Mouse (Mus musculus) liver, embryonic 15.5 days (tissue): ENCODE measurements around the gene Cenpx. TPM values are rescaled to one million over a fixed set of nuclear protein-coding genes. Genes with fewer than 3 reads are reported as not detected.
"Not testable (repeated sequence)": the region's sequence is repeated elsewhere in the genome, so short reads cannot be mapped to it uniquely, and the experiment has no call there.

Source experiments
- ATAC-seq: fragments of 200-750 bp; cut with Nextera tagmentation; 2 replicates; pipeline ENCODE4 v1.8.0; 2017; ENCODE audit warnings: moderate number of reproducible peaks, mild to moderate bottlenecking, moderate library complexity; ENCODE audit not compliant: insufficient read depth
- H3K27ac ChIP-seq: fragments of 300-500 bp; sonication (generic); replicated peaks from 2 replicates; pipeline ENCODE4 v1.5.1; 2015; ENCODE audit warnings: mild to moderate bottlenecking, inconsistent platforms
- H3K27me3 ChIP-seq: fragments of 300-500 bp; sonication (generic); 2 replicates; pipeline ENCODE4 v1.6.1; 2015; ENCODE audit warnings: mild to moderate bottlenecking, inconsistent platforms
- H3K36me3 ChIP-seq: fragments of 300-500 bp; sonication (generic); replicated peaks from 2 replicates; pipeline ENCODE4 v1.6.1; 2015; ENCODE audit warnings: moderate library complexity, mild to moderate bottlenecking, inconsistent platforms
- H3K4me1 ChIP-seq: fragments of 300-500 bp; sonication (generic); replicated peaks from 2 replicates; pipeline ENCODE4 v1.6.1; 2015; ENCODE audit warnings: inconsistent platforms
- H3K4me2 ChIP-seq: fragments of 300-500 bp; sonication (generic); 2 replicates; pipeline ENCODE4 v1.6.1; 2015; ENCODE audit warnings: moderate library complexity, mild to moderate bottlenecking, inconsistent platforms
- H3K4me3 ChIP-seq: fragments of 300-500 bp; sonication (generic); replicated peaks from 2 replicates; pipeline ENCODE4 v1.5.1; 2015; ENCODE audit warnings: mild to moderate bottlenecking, inconsistent platforms
- H3K9ac ChIP-seq: fragments of 300-500 bp; sonication (generic); 2 replicates; pipeline ENCODE4 v1.6.1; 2015; ENCODE audit warnings: moderate library complexity, mild to moderate bottlenecking, inconsistent platforms
- H3K9me3 ChIP-seq: fragments of 300-500 bp; sonication (generic); replicated peaks from 2 replicates; pipeline ENCODE4 v1.6.1; 2016; ENCODE audit warnings: inconsistent platforms
- WGBS: fragments of 180-500 bp; shearing (Covaris S2); methylation state at CpG from one replicate; pipeline ENCODE4 v1.1.7; 2015; ENCODE audit warnings: mixed read lengths; ENCODE audit not compliant: insufficient replicate concordance; 5-methylcytosine and 5-hydroxymethylcytosine counted together
- polyA plus RNA-seq: library from polyadenylated mRNA; unstranded; fragments of >200 nt; fragmentation: Nextera tagmentation; extraction: Ambion mirVana; gene quantifications from 2 replicates; pipeline ENCODE4 v1.2.1, GENCODE M21; 2015

Gene Cenpx
- polyA plus RNA-seq, 1 experiment from 2014 or later = 88.4 TPM

- Histone ChIP-seq H3K9me3 (no peaks in the 10 kb centered on the region), H3K9ac (no peak overlapping the region), H3K36me3 (no peaks in the 10 kb centered on the region), H3K27ac (no peak overlapping the region), H3K4me1 (peaks cover 10% of the 10 kb centered on the region), H3K4me2 (no peak overlapping the region), H3K27me3 (peaks cover 28% of the 10 kb centered on the region), H3K4me3 (no peak overlapping the region)
- 38% methylated on average over 6 of the region's 6 CpGs for WGBS
- no peak for ATAC-seq
These were observed 20.0 kb upstream of the Cenpx start for GRCm38 (mm10) chr11:120733521-120733920.

- peaks cover 32% of the 10 kb centered on the region for H3K27me3 ChIP-seq
- H3K4me3 ChIP-seq = no peak within 1 kb of the TSS
- no peak for ATAC-seq
- WGBS = 67% methylated on average over 12 of the region's 12 CpGs
- H3K9ac ChIP-seq = no peak within 1 kb of the TSS
- H3K27ac ChIP-seq = no peak within 1 kb of the TSS
- H3K36me3 ChIP-seq = no peaks in the 10 kb centered on the region
- peaks cover 15% of the 10 kb centered on the region for H3K4me1 ChIP-seq
- no peaks in the 10 kb centered on the region for H3K9me3 ChIP-seq
- H3K4me2 ChIP-seq = no peak within 1 kb of the TSS
These were observed 18.5 kb upstream of the Cenpx start, which contains the start of gene Cbr2 for GRCm38 (mm10) chr11:120731858-120732680. Cbr2 (minus strand) TSS chr11:120732114.

GRCm38 (mm10) chr11:120731395-120731794, 17.9 kb upstream of the Cenpx start:
- no peaks in the 10 kb centered on the region for H3K9me3 ChIP-seq
- 93% methylated on average over 1 of the region's 1 CpGs for WGBS
- H3K27ac ChIP-seq = no peak overlapping the region
- ATAC-seq = no peak
- no peak overlapping the region for H3K4me3 ChIP-seq
- H3K4me1 ChIP-seq = peaks cover 21% of the 10 kb centered on the region
- H3K27me3 ChIP-seq = peaks cover 32% of the 10 kb centered on the region
- H3K9ac ChIP-seq = no peak overlapping the region
- no peaks in the 10 kb centered on the region for H3K36me3 ChIP-seq
- H3K4me2 ChIP-seq = no peak overlapping the region

DNA sequence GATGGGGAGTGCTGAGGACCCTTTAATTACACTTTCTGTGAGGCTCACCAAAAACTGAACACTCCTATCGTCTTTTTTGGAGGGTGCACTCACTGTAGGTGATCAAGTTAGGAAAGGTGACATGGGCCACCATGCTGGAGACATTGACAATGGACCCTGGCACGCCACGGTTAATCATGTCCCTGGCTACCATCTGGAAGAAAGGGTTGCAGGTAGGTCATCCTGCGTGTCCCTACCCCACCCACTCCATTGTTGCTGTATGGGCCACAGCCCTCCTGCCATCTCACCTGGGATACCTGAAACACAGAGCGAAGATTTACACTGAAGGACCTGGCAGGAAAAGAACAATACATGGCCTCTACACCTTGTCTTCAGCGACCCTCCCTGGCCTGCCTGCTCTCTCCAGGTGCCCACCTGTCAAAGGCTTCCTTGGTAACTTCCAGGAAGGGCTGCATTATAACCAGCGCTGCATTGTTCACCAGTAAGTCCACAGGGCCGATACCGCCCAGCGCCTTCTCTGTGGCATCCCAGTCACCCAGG, 16.9 kb upstream of the Cenpx start:
- H3K4me2 ChIP-seq = no peak overlapping the region
- no peak overlapping the region for H3K27ac ChIP-seq
- no peak for ATAC-seq
- peaks cover 25% of the 10 kb centered on the region for H3K4me1 ChIP-seq
- H3K36me3 ChIP-seq = no peaks in the 10 kb centered on the region
- WGBS = 72% methylated on average over 10 of the region's 10 CpGs
- peaks cover 32% of the 10 kb centered on the region for H3K27me3 ChIP-seq
- H3K9me3 ChIP-seq = no peaks in the 10 kb centered on the region
- H3K9ac ChIP-seq = no peak overlapping the region
- H3K4me3 ChIP-seq = no peak overlapping the region

GRCm38 (mm10) chr11:120729432-120730050, 16.0 kb upstream of the Cenpx start:
- H3K4me2 ChIP-seq = peak overlapping the region; percentile 46
- H3K27ac ChIP-seq, H3K9me3 ChIP-seq, H3K9ac ChIP-seq, H3K4me3 ChIP-seq, H3K36me3 ChIP-seq: not testable (repeated sequence)
- 4% methylated on average over 18 of the region's 21 CpGs for WGBS
- H3K4me1 ChIP-seq = peaks cover 25% of the 10 kb centered on the region
- peak; percentile 27; the same call in 1 of the 2 replicates for ATAC-seq
- H3K27me3 ChIP-seq = peaks cover 32% of the 10 kb centered on the region

- Histone ChIP-seq H3K4me1 (peaks cover 25% of the 10 kb centered on the region), H3K4me3 (no peak overlapping the region), H3K27ac (no peak overlapping the region), H3K36me3 (no peaks in the 10 kb centered on the region), H3K27me3 (peaks cover 32% of the 10 kb centered on the region), H3K9ac (no peak overlapping the region), H3K9me3 (no peaks in the 10 kb centered on the region), H3K4me2 (no peak overlapping the region)
- ATAC-seq = no peak
- 61% methylated on average over 11 of the region's 11 CpGs for WGBS
These were observed 15.1 kb upstream of the Cenpx start for GRCm38 (mm10) chr11:120728530-120729240.

DNA sequence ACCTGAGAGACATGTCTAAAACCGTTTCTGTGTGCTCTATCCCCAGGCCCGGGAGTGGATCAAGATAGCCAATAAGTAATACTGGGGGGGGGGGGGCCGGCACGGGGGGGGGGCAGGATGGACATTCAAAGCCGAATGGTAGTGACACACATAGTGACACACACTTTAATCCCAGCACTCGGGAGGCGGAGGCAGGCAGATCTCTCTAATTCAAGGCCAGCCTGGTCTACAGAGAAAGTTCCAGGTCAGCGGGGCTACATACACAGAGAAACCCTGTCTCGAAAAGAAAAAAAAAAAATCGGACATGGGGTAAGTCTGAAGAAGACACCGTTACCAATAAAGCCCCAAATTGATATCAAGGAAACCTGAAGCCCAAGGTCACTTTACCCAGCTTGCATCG, 14.0 kb upstream of the Cenpx start:
- no peak overlapping the region for H3K27ac ChIP-seq
- H3K27me3 ChIP-seq = peaks cover 38% of the 10 kb centered on the region
- no peaks in the 10 kb centered on the region for H3K36me3 ChIP-seq
- no peaks in the 10 kb centered on the region for H3K9me3 ChIP-seq
- H3K4me1 ChIP-seq = peaks cover 25% of the 10 kb centered on the region
- no peak for ATAC-seq
- H3K9ac ChIP-seq = no peak overlapping the region
- no peak overlapping the region for H3K4me3 ChIP-seq
- H3K4me2 ChIP-seq = peak overlapping the region; percentile 85; the same call in 1 of the 2 replicates
- WGBS = 47% methylated on average over 12 of the region's 12 CpGs

GRCm38 (mm10) chr11:120727169-120727527, 13.6 kb upstream of the Cenpx start, which contains the start of gene Dcxr:
Dcxr (minus strand) TSS chr11:120727281.
- under 1% methylated on average over 14 of the region's 14 CpGs for whole genome bisulfite sequencing
- Histone ChIP-seq H3K4me1 (peaks cover 27% of the 10 kb centered on the region), H3K27ac (peak within 1 kb of the TSS; percentile 42; the same call in 1 of the 2 replicates), H3K36me3 (no peaks in the 10 kb centered on the region), H3K9me3 (no peaks in the 10 kb centered on the region), H3K4me2 (peak within 1 kb of the TSS; percentile 85), H3K4me3 (peak within 1 kb of the TSS; percentile 65), H3K9ac (peak within 1 kb of the TSS; percentile 37), H3K27me3 (peaks cover 40% of the 10 kb centered on the region)
- ATAC-seq = peak; percentile 80

DNA sequence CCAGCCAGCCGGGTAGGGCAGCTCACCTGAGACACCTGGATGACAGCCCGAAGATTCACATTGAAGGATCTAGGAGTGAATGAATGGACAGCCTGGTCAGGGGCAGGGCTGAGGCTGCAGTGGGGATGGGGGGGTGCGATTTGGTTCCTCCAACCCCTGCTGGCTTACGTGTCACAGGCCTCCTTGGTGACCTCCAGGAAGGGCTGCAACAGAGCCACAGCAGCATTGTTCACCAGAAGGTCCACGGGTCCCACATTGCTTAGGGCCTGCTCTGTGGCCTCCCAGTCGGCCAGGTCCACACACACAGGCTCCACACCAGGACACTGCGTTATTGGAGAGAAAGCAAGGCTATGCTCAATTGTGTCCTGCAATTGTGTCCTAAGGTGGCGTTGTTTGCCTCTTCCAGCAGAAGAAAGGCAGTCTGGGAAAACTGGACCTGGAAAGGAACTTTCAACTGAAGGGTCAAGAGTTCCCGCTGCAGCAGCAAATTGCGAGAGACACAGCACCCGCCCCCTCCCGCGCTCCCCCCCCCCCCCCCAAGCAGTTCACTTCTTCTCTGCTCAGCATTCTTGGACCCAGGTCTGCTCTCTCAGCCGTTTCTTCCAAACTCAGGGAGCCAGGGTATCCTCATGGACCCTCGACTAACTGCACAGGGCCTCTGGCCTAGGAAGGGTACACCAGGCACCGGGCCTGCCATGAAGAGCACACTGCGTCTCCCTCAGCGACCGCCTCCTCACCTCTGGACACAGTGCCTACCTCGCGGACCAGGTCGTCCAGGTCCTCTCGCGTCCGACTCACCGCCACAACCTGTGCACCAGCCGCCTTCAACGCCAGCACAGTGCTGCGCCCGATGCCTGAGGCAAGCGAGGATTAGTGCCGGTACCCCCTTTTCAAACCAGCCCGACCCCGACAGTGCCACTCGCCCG, 13.0 kb upstream of the Cenpx start:
- peak overlapping the region; percentile 85 for H3K4me2 ChIP-seq
- peak; percentile 56 for ATAC-seq
- H3K27ac ChIP-seq = peak overlapping the region; percentile 42; the same call in 1 of the 2 replicates
- 20% methylated on average over 36 of the region's 36 CpGs for WGBS
- peaks cover 34% of the 10 kb centered on the region for H3K4me1 ChIP-seq
- no peaks in the 10 kb centered on the region for H3K36me3 ChIP-seq
- peaks cover 41% of the 10 kb centered on the region for H3K27me3 ChIP-seq
- H3K9me3 ChIP-seq = no peaks in the 10 kb centered on the region
- H3K9ac ChIP-seq = peak overlapping the region; percentile 37
- H3K4me3 ChIP-seq = peak overlapping the region; percentile 65

- no peak for ATAC-seq
- H3K36me3 ChIP-seq = peaks cover 5% of the 10 kb centered on the region; the same call in 1 of the 2 replicates
- peaks cover 34% of the 10 kb centered on the region for H3K4me1 ChIP-seq
- H3K4me3 ChIP-seq = no peak overlapping the region
- H3K9ac ChIP-seq = no peak overlapping the region
- H3K27me3 ChIP-seq = peaks cover 43% of the 10 kb centered on the region
- no peaks in the 10 kb centered on the region for H3K9me3 ChIP-seq
- no peak overlapping the region for H3K27ac ChIP-seq
- H3K4me2 ChIP-seq = no peak overlapping the region
- 80% methylated on average over 7 of the region's 7 CpGs for WGBS
These were observed 10.0 kb upstream of the Cenpx start for GRCm38 (mm10) chr11:120723509-120723908.
